In genomic region chr2:170336266-170336760, GRCm38 (mm10) we compare ENCODE assay signal across 16 mouse cellular contexts.
A peak's percentile ranks its signal among the peaks of the same experiment; 100 is the strongest.
DNase-seq lines count a peak whose midpoint lies in the region; ATAC-seq and TF ChIP-seq lines count a peak whose summit lies in the region.
"Had no signal": no experiment of that assay in that cellular context is flagged by ENCODE, and none has a peak within 500 bp of the region (broad histone marks: within the 10 kb centered on the region; RNA-seq: fewer than 3 reads in every experiment).

No protein-coding gene starts in this region.

- no peaks in the 10 kb centered on the region; the same call in 1 of the 2 replicates for H3K4me1 ChIP-seq in testis, adult 2 months (ENCODE audit: control insufficient read depth, insufficient read depth, low read length)
- peaks cover 10% of the 10 kb centered on the region for H3K4me1 ChIP-seq in heart, embryonic 10.5 days
- no peaks in the 10 kb centered on the region for H3K4me1 ChIP-seq in hindbrain, embryonic 13.5 days (replicated peaks)
- H3K4me1 ChIP-seq: limb, embryonic 15.5 days had no signal

- intact Hi-C loops in heart, postnatal 14 days (cut with DNase I), result no loop called here
- intact Hi-C loops in left cerebral cortex, postnatal 4 days (cut with DNase I), result no loop called here

- H3K27ac ChIP-seq in testis, adult 2 months (ENCODE audit: control insufficient read depth, insufficient read depth, low read depth, low read length), result no peak overlapping the region
- no peak overlapping the region for H3K27ac ChIP-seq in heart, embryonic 10.5 days
- H3K27ac ChIP-seq in hindbrain, embryonic 13.5 days, result no peak overlapping the region
- H3K27ac ChIP-seq: gastrocnemius, adult 2 months; left cerebral cortex, adult 2 months; limb, embryonic 15.5 days had no signal

- no peaks in the 10 kb centered on the region for H3K27me3 ChIP-seq in testis, adult 2 months (ENCODE audit: control insufficient read depth, insufficient read depth, low read length)
- peaks cover 13% of the 10 kb centered on the region; the same call in 1 of the 2 replicates for H3K27me3 ChIP-seq in heart, embryonic 10.5 days (ENCODE audit: insufficient read depth, poor library complexity, severe bottlenecking)
- H3K27me3 ChIP-seq in hindbrain, embryonic 13.5 days, result no peaks in the 10 kb centered on the region
- H3K27me3 ChIP-seq: CH12.LX; limb, embryonic 15.5 days had no signal

- H3K9ac ChIP-seq in hindbrain, embryonic 13.5 days, result no peak overlapping the region
- H3K9ac ChIP-seq: limb, embryonic 15.5 days had no signal

- no peak for TF ChIP-seq CTCF in testis, adult 2 months (IDR thresholded peaks at IDR 0.05; ENCODE audit: control insufficient read depth, insufficient read depth, insufficient replicate concordance, low read depth, low read length)

- WGBS in heart, embryonic 10.5 days, result 35% methylated on average over 9 of the region's 9 CpGs
- 83% methylated on average over 9 of the region's 9 CpGs for WGBS in hindbrain, embryonic 13.5 days

- H3K4me2 ChIP-seq in hindbrain, embryonic 13.5 days, result no peak overlapping the region
- H3K4me2 ChIP-seq: limb, embryonic 15.5 days had no signal

- ATAC-seq in hindbrain, embryonic 13.5 days (ENCODE audit: low FRiP score), result no peak
- ATAC-seq: hindbrain, embryonic 16.5 days had no signal

- H3K36me3 ChIP-seq in testis, adult 2 months (ENCODE audit: control insufficient read depth, insufficient read depth, low read length), result no peaks in the 10 kb centered on the region
- no peaks in the 10 kb centered on the region for H3K36me3 ChIP-seq in heart, embryonic 10.5 days
- no peaks in the 10 kb centered on the region for H3K36me3 ChIP-seq in hindbrain, embryonic 13.5 days
- H3K36me3 ChIP-seq: limb, embryonic 15.5 days had no signal

- DNase-seq in testis, postnatal 14 days (ENCODE audit: low spot score), result no peak
- DNase-seq in heart, embryonic 10.5 days (ENCODE audit: low spot score), result no peak
- peak; percentile 67 to 78 for DNase-seq in heart, postnatal 14 days
- DNase-seq in thymus, postnatal 25 days, result peak; percentile 38
- no peak for DNase-seq in left cerebral cortex, postnatal 4 days
- no peak for DNase-seq in left cerebral cortex, adult 9 months (ENCODE audit: low spot score in 2 of 2)
- DNase-seq: gastrocnemius, adult 2 months; kidney, adult 2 months; kidney, postnatal 4 days; spleen, adult 18-20 months had no signal

- no peaks in the 10 kb centered on the region for H3K9me3 ChIP-seq in heart, embryonic 10.5 days
- H3K9me3 ChIP-seq in hindbrain, embryonic 13.5 days, result no peaks in the 10 kb centered on the region
- H3K9me3 ChIP-seq: limb, embryonic 15.5 days had no signal

- TF ChIP-seq POLR2A in testis, adult 2 months (IDR thresholded peaks at IDR 0.05; ENCODE audit: control insufficient read depth, low read depth, low read length), result no peak

- H3K4me3 ChIP-seq in testis, adult 2 months (ENCODE audit: control insufficient read depth, low read depth, low read length), result peak overlapping the region; percentile 15
- H3K4me3 ChIP-seq in heart, embryonic 10.5 days, result peak overlapping the region; percentile 9; the same call in 1 of the 2 replicates
- H3K4me3 ChIP-seq in hindbrain, embryonic 13.5 days, result no peak overlapping the region
- H3K4me3 ChIP-seq: gastrocnemius, adult 2 months; left cerebral cortex, adult 2 months; limb, embryonic 15.5 days had no signal

Comparison
In these comparisons a context has a peak if more than half of its experiments do, and no peak if none do; other contexts are left out.
1. DNase-seq: peak in heart, postnatal 14 days (2 of 2) and thymus, postnatal 25 days (single experiment); none in testis, postnatal 14 days (single experiment), heart, embryonic 10.5 days (single experiment), left cerebral cortex, postnatal 4 days (single experiment) and left cerebral cortex, adult 9 months (0 of 2).